Mouse (Mus musculus): ENCODE data around the gene Pgd.
"Not testable (repeated sequence)": the region's sequence is repeated elsewhere in the genome, so short reads cannot be mapped to it uniquely, and the experiment has no call there.

Gene Pgd

GRCm38 (mm10) chr4:149166215-149166946 lies at the start of gene Pgd:
Gene Pgd (minus strand): TSS chr4:149166771.
- peak; percentile 88 for DNase-seq (ENCODE audit: low spot score)

GRCm38 (mm10) chr4:149215982-149216381 lies 49.4 kb upstream of the Pgd start:
- DNase-seq (ENCODE audit: low spot score): no peak

- DNase-seq (ENCODE audit: low spot score): no peak
Observed at GRCm38 (mm10) chr4:149215397-149215796, 48.8 kb upstream of the Pgd start.

- DNase-seq (ENCODE audit: low spot score): not testable (repeated sequence)
Observed at GRCm38 (mm10) chr4:149214468-149214867, 47.9 kb upstream of the Pgd start.

- DNase-seq (ENCODE audit: low spot score): no peak
Observed at GRCm38 (mm10) chr4:149213466-149213865, 46.9 kb upstream of the Pgd start.

GRCm38 (mm10) chr4:149211441-149211840 lies 44.9 kb upstream of the Pgd start:
- not testable (repeated sequence) for DNase-seq (ENCODE audit: low spot score)

- DNase-seq (ENCODE audit: low spot score): no peak
Observed at GRCm38 (mm10) chr4:149202467-149202866, 35.9 kb upstream of the Pgd start.

- no peak for DNase-seq (ENCODE audit: low spot score)
Observed at GRCm38 (mm10) chr4:149201110-149201509, 34.5 kb upstream of the Pgd start.

- DNase-seq (ENCODE audit: low spot score): no peak
Observed at GRCm38 (mm10) chr4:149197180-149197579, 30.6 kb upstream of the Pgd start.

- no peak for DNase-seq (ENCODE audit: low spot score)
Observed at GRCm38 (mm10) chr4:149191103-149191502, 24.5 kb upstream of the Pgd start.

- no peak for DNase-seq (ENCODE audit: low spot score)
Observed at GRCm38 (mm10) chr4:149188563-149188962, 22.0 kb upstream of the Pgd start.

GRCm38 (mm10) chr4:149182755-149183154 lies 16.2 kb upstream of the Pgd start:
- DNase-seq (ENCODE audit: low spot score): no peak

- no peak for DNase-seq (ENCODE audit: low spot score)
Observed at GRCm38 (mm10) chr4:149182192-149182591, 15.6 kb upstream of the Pgd start.

GRCm38 (mm10) chr4:149179573-149179972 lies 13.0 kb upstream of the Pgd start:
- DNase-seq (ENCODE audit: low spot score): no peak

- no peak for DNase-seq (ENCODE audit: low spot score)
Observed at GRCm38 (mm10) chr4:149179160-149179559, 12.6 kb upstream of the Pgd start.

- no peak for DNase-seq (ENCODE audit: low spot score)
Observed at GRCm38 (mm10) chr4:149178328-149178727, 11.8 kb upstream of the Pgd start.

GRCm38 (mm10) chr4:149177046-149177445 lies 10.5 kb upstream of the Pgd start:
- DNase-seq (ENCODE audit: low spot score): no peak

- no peak for DNase-seq (ENCODE audit: low spot score)
Observed at GRCm38 (mm10) chr4:149176645-149177044, 10.1 kb upstream of the Pgd start.

- DNase-seq (ENCODE audit: low spot score): no peak
Observed at GRCm38 (mm10) chr4:149173661-149174060, 7.1 kb upstream of the Pgd start.

- no peak for DNase-seq (ENCODE audit: low spot score)
Observed at GRCm38 (mm10) chr4:149172666-149173065, 6.1 kb upstream of the Pgd start.

- no peak for DNase-seq (ENCODE audit: low spot score)
Observed at GRCm38 (mm10) chr4:149172083-149172482, 5.5 kb upstream of the Pgd start.

- DNase-seq (ENCODE audit: low spot score): no peak
Observed at GRCm38 (mm10) chr4:149171581-149171981, 5.0 kb upstream of the Pgd start.

GRCm38 (mm10) chr4:149170394-149170931 lies 3.9 kb upstream of the Pgd start:
- DNase-seq (ENCODE audit: low spot score): no peak

- DNase-seq (ENCODE audit: low spot score): not testable (repeated sequence)
Observed at GRCm38 (mm10) chr4:149169926-149170325, 3.4 kb upstream of the Pgd start.

Measured in spleen, adult 12 weeks (tissue).